Mouse (Mus musculus) mouse trophoblast stem cell (cell line): ENCODE results near the gene Usp17lc.
"Not testable (repeated sequence)": the region's sequence is repeated elsewhere in the genome, so short reads cannot be mapped to it uniquely, and the experiment has no call there.

Experiments
- in situ Hi-C, 2 experiments: fragments of 300-500 bp; cut with MseI, MboI; formaldehyde crosslinking; loops; 2 replicates in 1 of 2; 3 replicates in 1 of 2; pipeline ENCODE4 v1.15.1; 2025

The Usp17lc gene

GRCm38 (mm10) chr7:103414772-103415171 lies at the start of gene Usp17lc:
Gene Usp17lc, plus strand, starts transcription at chr7:103415072.
- in situ Hi-C loops: not testable (repeated sequence)

GRCm38 (mm10) chr7:103386077-103386476 lies 28.8 kb upstream of the Usp17lc start, which contains the start of gene Olfr603:
Gene Olfr603, minus strand, starts transcription at chr7:103386177.
- in situ Hi-C loops: no loop called here

DNA sequence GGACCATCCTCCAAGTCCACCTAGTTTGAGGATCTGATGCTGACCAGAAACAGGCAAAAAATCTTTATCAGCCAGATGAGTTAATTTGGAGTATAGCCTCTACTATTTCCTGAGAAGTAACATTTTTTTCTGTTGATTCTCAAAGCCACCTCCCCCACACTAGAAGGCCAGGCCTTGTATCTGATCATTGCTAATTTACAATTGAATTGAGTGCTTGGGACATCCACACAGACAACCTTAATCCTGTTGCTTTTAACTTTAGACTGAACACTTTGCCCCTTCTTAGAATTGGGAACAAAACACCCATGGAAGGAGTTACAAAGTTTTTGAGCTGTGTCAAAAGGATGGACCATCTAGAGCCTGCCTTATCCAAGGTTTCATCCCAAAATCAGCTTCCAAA lies 17.1 kb upstream of the Usp17lc start:
- in situ Hi-C loops: no loop called here

- in situ Hi-C loops: no loop called here
Observed at GRCm38 (mm10) chr7:103398981-103399380, 15.9 kb upstream of the Usp17lc start.

DNA sequence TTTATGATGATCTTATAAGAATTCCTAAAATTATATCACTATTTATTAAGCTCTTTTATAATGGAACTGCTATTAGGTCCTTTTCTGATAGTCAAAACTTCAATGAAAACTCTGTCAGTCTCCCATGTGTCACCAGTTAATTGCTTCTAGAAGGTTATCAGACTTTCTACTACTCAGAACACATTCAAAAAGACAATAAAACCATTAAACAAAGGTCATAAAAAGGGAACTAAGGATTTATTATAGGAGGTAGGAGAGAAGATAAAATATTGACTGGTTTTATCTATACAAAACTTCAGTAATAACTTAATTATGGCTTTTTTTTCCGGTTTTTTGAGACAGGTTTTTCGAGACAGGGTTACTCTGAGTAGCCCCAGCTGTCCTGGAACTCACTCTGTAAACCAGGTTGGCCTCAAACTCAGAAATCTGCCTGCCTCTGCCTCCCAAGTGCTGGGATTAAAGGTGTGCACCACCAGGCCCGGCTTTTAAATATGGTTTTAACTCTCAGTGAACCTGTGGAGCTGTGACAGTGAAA lies 8.3 kb upstream of the Usp17lc start:
- in situ Hi-C loops: not testable (repeated sequence)

DNA sequence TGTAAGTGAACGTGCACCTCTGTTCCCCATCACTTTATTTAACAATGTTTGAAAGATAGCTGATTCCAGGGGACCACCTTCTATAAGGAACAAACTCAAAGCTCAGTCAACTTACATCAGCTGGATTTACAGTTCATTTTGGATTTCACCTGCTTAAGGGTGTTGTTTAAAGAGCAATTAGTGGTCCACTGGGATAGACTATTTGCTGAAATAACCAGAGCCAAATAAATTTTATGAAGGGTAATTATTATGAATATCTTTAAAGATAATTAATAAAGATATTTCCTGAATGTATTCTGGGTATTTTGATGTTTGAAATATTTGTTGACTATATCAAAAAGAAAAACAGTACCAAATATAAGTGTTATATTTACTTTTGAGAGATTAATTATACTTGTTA lies 30.5 kb downstream of the Usp17lc start, which contains the start of gene Olfr605:
Gene Olfr605, minus strand, starts transcription at position 101 of the 400 bp plus-strand sequence.
- in situ Hi-C loops: no loop called here

GRCm38 (mm10) chr7:103448746-103449145 lies 33.9 kb downstream of the Usp17lc start, which contains the start of gene Olfr606:
Gene Olfr606, plus strand, starts transcription at chr7:103449046.
- in situ Hi-C loops: no loop called here

- in situ Hi-C loops: no loop called here
Observed at GRCm38 (mm10) chr7:103460590-103460989, 45.7 kb downstream of the Usp17lc start.
